ENCODE assay signal across 11 mouse cellular contexts in genomic region chr7:31082831-31083588, GRCm38 (mm10). TPM values are rescaled to one million over a fixed set of nuclear protein-coding genes. Genes with fewer than 3 reads are reported as not detected.
DNase-seq lines count a peak whose midpoint lies in the region; ATAC-seq lines count a peak whose summit lies in the region.
"Had no signal": no experiment of that assay in that cellular context is flagged by ENCODE, and none has a peak within 500 bp of the region (broad histone marks: within the 10 kb centered on the region; RNA-seq: fewer than 3 reads in every experiment).

No protein-coding gene starts in this region.

- no peak overlapping the region for H3K4me2 ChIP-seq in hindbrain, embryonic 11.5 days (replicated peaks; ENCODE audit: low read depth, low read length)
- H3K4me2 ChIP-seq in hindbrain, embryonic 14.5 days (replicated peaks), result no peak overlapping the region
- no peak overlapping the region for H3K4me2 ChIP-seq in heart, embryonic 12.5 days
- H3K4me2 ChIP-seq in limb, embryonic 15.5 days, result no peak overlapping the region
- H3K4me2 ChIP-seq: liver, embryonic 13.5 days had no signal

- no peaks in the 10 kb centered on the region for H3K4me1 ChIP-seq in hindbrain, embryonic 11.5 days (replicated peaks; ENCODE audit: control insufficient read depth, insufficient read depth, low read length)
- 0 out of 2 replicates have a peak, but pooled peaks cover 4% of the 10 kb centered on the region for H3K4me1 ChIP-seq in hindbrain, embryonic 14.5 days (replicated peaks; ENCODE audit: control insufficient read depth, insufficient read depth, low read length)
- H3K4me1 ChIP-seq in heart, embryonic 12.5 days (replicated peaks), result peaks cover 9% of the 10 kb centered on the region; the same call in 1 of the 2 replicates
- peaks cover 21% of the 10 kb centered on the region; the same call in 1 of the 2 replicates for H3K4me1 ChIP-seq in limb, embryonic 15.5 days

- H3K36me3 ChIP-seq in hindbrain, embryonic 11.5 days (ENCODE audit: control insufficient read depth, insufficient read depth, low read length), result no peaks in the 10 kb centered on the region
- no peaks in the 10 kb centered on the region for H3K36me3 ChIP-seq in hindbrain, embryonic 14.5 days (replicated peaks; ENCODE audit: control insufficient read depth, insufficient read depth)
- H3K36me3 ChIP-seq in heart, embryonic 12.5 days, result no peaks in the 10 kb centered on the region
- no peaks in the 10 kb centered on the region for H3K36me3 ChIP-seq in limb, embryonic 15.5 days
- H3K36me3 ChIP-seq: liver, embryonic 13.5 days had no signal

- H3K27me3 ChIP-seq in hindbrain, embryonic 11.5 days (ENCODE audit: control insufficient read depth, insufficient read depth, low read length), result no peaks in the 10 kb centered on the region
- no peaks in the 10 kb centered on the region for H3K27me3 ChIP-seq in hindbrain, embryonic 14.5 days (ENCODE audit: control insufficient read depth, insufficient read depth, low read length)
- no peaks in the 10 kb centered on the region for H3K27me3 ChIP-seq in heart, embryonic 12.5 days (replicated peaks)
- no peaks in the 10 kb centered on the region for H3K27me3 ChIP-seq in limb, embryonic 15.5 days
- H3K27me3 ChIP-seq: liver, embryonic 13.5 days had no signal

- peak; percentile 24; the same call in 1 of the 2 replicates for ATAC-seq in hindbrain, embryonic 11.5 days (ENCODE audit: low FRiP score)
- no peak; the same call in 1 of the 2 replicates for ATAC-seq in hindbrain, embryonic 14.5 days (ENCODE audit: low FRiP score)
- no peak; the same call in 1 of the 2 replicates for ATAC-seq in heart, embryonic 12.5 days (ENCODE audit: insufficient number of reproducible peaks, low FRiP score)
- ATAC-seq in limb, embryonic 15.5 days (ENCODE audit: insufficient number of reproducible peaks, low FRiP score, low TSS enrichment, low read depth), result peak; percentile 21; the same call in 1 of the 2 replicates
- no peak for ATAC-seq in megakaryocyte, adult 5-6 weeks (ENCODE audit: poor library complexity, severe bottlenecking)

- H3K9ac ChIP-seq in hindbrain, embryonic 11.5 days (ENCODE audit: low read depth, low read length), result no peak overlapping the region
- no peak overlapping the region for H3K9ac ChIP-seq in hindbrain, embryonic 14.5 days
- H3K9ac ChIP-seq in heart, embryonic 12.5 days, result 0 out of 2 replicates have a peak overlapping the region, but pooled peaks have one; percentile 5
- no peak overlapping the region for H3K9ac ChIP-seq in limb, embryonic 15.5 days
- H3K9ac ChIP-seq: liver, embryonic 13.5 days had no signal

- H3K27ac ChIP-seq in hindbrain, embryonic 11.5 days (ENCODE audit: low read depth, low read length), result no peak overlapping the region
- H3K27ac ChIP-seq in hindbrain, embryonic 14.5 days, result no peak overlapping the region
- H3K27ac ChIP-seq in heart, embryonic 12.5 days (ENCODE audit: poor library complexity, severe bottlenecking), result no peak overlapping the region
- no peak overlapping the region for H3K27ac ChIP-seq in limb, embryonic 15.5 days

- DNase-seq in hindbrain, embryonic 11.5 days (ENCODE audit: low spot score), result no peak
- no peak for DNase-seq in hindbrain, embryonic 14.5 days (ENCODE audit: low spot score)
- peak; percentile 68 for DNase-seq in Muller cell, postnatal 12 days (ENCODE audit: inconsistent ontology term)
- peak; percentile 74 for DNase-seq in cerebellum, adult 9-10 months
- no peak for DNase-seq in thymus, postnatal 14 days
- DNase-seq: liver, embryonic 13.5 days had no signal

- H3K4me3 ChIP-seq in hindbrain, embryonic 11.5 days (ENCODE audit: low read depth, low read length), result no peak overlapping the region
- no peak overlapping the region for H3K4me3 ChIP-seq in hindbrain, embryonic 14.5 days (replicated peaks; ENCODE audit: low read length)
- H3K4me3 ChIP-seq in heart, embryonic 12.5 days, result no peak overlapping the region
- H3K4me3 ChIP-seq in limb, embryonic 15.5 days, result no peak overlapping the region
- H3K4me3 ChIP-seq: erythroblast, embryonic 14.5 days; liver, embryonic 13.5 days had no signal

- WGBS in hindbrain, embryonic 11.5 days, result 60% methylated on average over 14 of the region's 14 CpGs
- 63% methylated on average over 14 of the region's 14 CpGs for WGBS in hindbrain, embryonic 14.5 days
- 60% methylated on average over 14 of the region's 14 CpGs for WGBS in heart, embryonic 12.5 days
- 56% methylated on average over 14 of the region's 14 CpGs for WGBS in limb, embryonic 15.5 days

- H3K9me3 ChIP-seq in hindbrain, embryonic 11.5 days (ENCODE audit: control insufficient read depth, low read length), result no peaks in the 10 kb centered on the region
- no peaks in the 10 kb centered on the region for H3K9me3 ChIP-seq in hindbrain, embryonic 14.5 days (ENCODE audit: control insufficient read depth, low read length)
- peaks cover 4% of the 10 kb centered on the region for H3K9me3 ChIP-seq in heart, embryonic 12.5 days (replicated peaks)
- H3K9me3 ChIP-seq in limb, embryonic 15.5 days, result no peaks in the 10 kb centered on the region
- H3K9me3 ChIP-seq: liver, embryonic 13.5 days had no signal

RNA-seq across cellular contexts. Expression of gene Fxyd3, which starts 6.5 kb away (rescaled TPM):
- 6.3 and 8.6 TPM in 2 replicates for polyA plus RNA-seq in hindbrain, embryonic 11.5 days (2014; fragmentation: Nextera tagmentation; extraction: Ambion mirVana)
- polyA plus RNA-seq in hindbrain, embryonic 14.5 days (2014; fragmentation: Nextera tagmentation; extraction: Ambion mirVana), result 0.66 TPM in 1 of 2 replicates, not detected in the other
- 0.15 and 0.23 TPM in 2 replicates for polyA plus RNA-seq in heart, embryonic 12.5 days (2016; fragmentation: Nextera tagmentation; extraction: Ambion mirVana)
- polyA plus RNA-seq in limb, embryonic 15.5 days (2015; fragmentation: Nextera tagmentation; extraction: Ambion mirVana), result 76.1 and 91.8 TPM in 2 replicates
- not detected in 2 replicates for total RNA-seq in megakaryocyte, adult 5-6 weeks (2015)
- not detected in 2 replicates for total RNA-seq in megakaryocyte, adult 5-6 weeks (2017)
- polyA plus RNA-seq: erythroblast, embryonic 14.5 days had no signal

RNA-seq across cellular contexts. Expression of gene Lgi4, which starts 23.9 kb away (rescaled TPM):
- polyA plus RNA-seq in hindbrain, embryonic 11.5 days (2014; fragmentation: Nextera tagmentation; extraction: Ambion mirVana), result 1.0 and 2.8 TPM in 2 replicates
- polyA plus RNA-seq in hindbrain, embryonic 14.5 days (2014; fragmentation: Nextera tagmentation; extraction: Ambion mirVana), result 0.28 and 0.60 TPM in 2 replicates
- 0.14 TPM in 1 of 2 replicates, not detected in the other for polyA plus RNA-seq in heart, embryonic 12.5 days (2016; fragmentation: Nextera tagmentation; extraction: Ambion mirVana)
- 0.58 and 0.88 TPM in 2 replicates for polyA plus RNA-seq in limb, embryonic 15.5 days (2015; fragmentation: Nextera tagmentation; extraction: Ambion mirVana)
- 0.13 TPM in 1 of 2 replicates, not detected in the other for total RNA-seq in megakaryocyte, adult 5-6 weeks (2015)
- total RNA-seq in megakaryocyte, adult 5-6 weeks (2017), result 0.07 TPM in 1 of 2 replicates, not detected in the other
- polyA plus RNA-seq: erythroblast, embryonic 14.5 days had no signal

RNA-seq across cellular contexts. Expression of gene Fxyd1, which starts 26.0 kb away (rescaled TPM):
- polyA plus RNA-seq in hindbrain, embryonic 11.5 days (2014; fragmentation: Nextera tagmentation; extraction: Ambion mirVana), result 15.6 and 18.1 TPM in 2 replicates
- polyA plus RNA-seq in hindbrain, embryonic 14.5 days (2014; fragmentation: Nextera tagmentation; extraction: Ambion mirVana), result 34.1 and 59.0 TPM in 2 replicates
- polyA plus RNA-seq in heart, embryonic 12.5 days (2016; fragmentation: Nextera tagmentation; extraction: Ambion mirVana), result 927 and 934 TPM in 2 replicates
- polyA plus RNA-seq in limb, embryonic 15.5 days (2015; fragmentation: Nextera tagmentation; extraction: Ambion mirVana), result 107 and 155 TPM in 2 replicates
- 0.46 TPM in 1 of 2 replicates, not detected in the other for total RNA-seq in megakaryocyte, adult 5-6 weeks (2015)
- total RNA-seq in megakaryocyte, adult 5-6 weeks (2017), result not detected in 2 replicates
- total RNA-seq: ES-E14 had no signal

RNA-seq across cellular contexts. Expression of gene Fxyd7, which starts 31.7 kb away (rescaled TPM):
- polyA plus RNA-seq in hindbrain, embryonic 11.5 days (2014; fragmentation: Nextera tagmentation; extraction: Ambion mirVana), result 8.7 and 12.6 TPM in 2 replicates
- polyA plus RNA-seq in hindbrain, embryonic 14.5 days (2014; fragmentation: Nextera tagmentation; extraction: Ambion mirVana), result 236 and 249 TPM in 2 replicates
- 1.4 and 1.7 TPM in 2 replicates for polyA plus RNA-seq in heart, embryonic 12.5 days (2016; fragmentation: Nextera tagmentation; extraction: Ambion mirVana)
- 13.1 and 19.0 TPM in 2 replicates for polyA plus RNA-seq in limb, embryonic 15.5 days (2015; fragmentation: Nextera tagmentation; extraction: Ambion mirVana)
- total RNA-seq in megakaryocyte, adult 5-6 weeks (2015), result not detected in 2 replicates
- 0.51 TPM in 1 of 2 replicates, not detected in the other for total RNA-seq in megakaryocyte, adult 5-6 weeks (2017)
- total RNA-seq: ES-E14 had no signal
- polyA plus RNA-seq: erythroblast, embryonic 14.5 days had no signal

RNA-seq across cellular contexts. Expression of gene Hpn, which starts 32.1 kb away (rescaled TPM):
- 0.56 and 1.4 TPM in 2 replicates for polyA plus RNA-seq in hindbrain, embryonic 11.5 days (2014; fragmentation: Nextera tagmentation; extraction: Ambion mirVana)
- polyA plus RNA-seq in hindbrain, embryonic 14.5 days (2014; fragmentation: Nextera tagmentation; extraction: Ambion mirVana), result 0.55 and 0.67 TPM in 2 replicates
- 1.9 and 2.0 TPM in 2 replicates for polyA plus RNA-seq in heart, embryonic 12.5 days (2016; fragmentation: Nextera tagmentation; extraction: Ambion mirVana)
- polyA plus RNA-seq in limb, embryonic 15.5 days (2015; fragmentation: Nextera tagmentation; extraction: Ambion mirVana), result 2.4 and 3.4 TPM in 2 replicates
- 1.5 and 2.1 TPM in 2 replicates for total RNA-seq in megakaryocyte, adult 5-6 weeks (2015)
- total RNA-seq in megakaryocyte, adult 5-6 weeks (2017), result 0.33 and 1.7 TPM in 2 replicates

Comparison
In these comparisons a context has a peak if more than half of its experiments do, and no peak if none do; other contexts are left out.
1. ATAC-seq: peak in hindbrain, embryonic 11.5 days (single experiment) and limb, embryonic 15.5 days (single experiment); none in hindbrain, embryonic 14.5 days (single experiment), heart, embryonic 12.5 days (single experiment) and megakaryocyte, adult 5-6 weeks (single experiment).
2. DNase-seq: peak in Muller cell, postnatal 12 days (single experiment) and cerebellum, adult 9-10 months (single experiment); none in hindbrain, embryonic 11.5 days (single experiment), hindbrain, embryonic 14.5 days (single experiment) and thymus, postnatal 14 days (single experiment).